Mouse (Mus musculus) cerebellum, adult 2 months (tissue): ENCODE measurements at regions not wholly inside any gene's neighbourhood (a gene's known extent, or its start where the extent isn't known, plus 50 kb on each side); places are given as distances from the start of the nearest gene placed in this dataset.

Experiments
- DNase-seq, 2 experiments: peaks; one replicate each; pipeline ENCODE4 v3.0.0; 2021
- H3K27ac ChIP-seq: fragments of 200-500 bp; 2 replicates; pipeline ENCODE4 v1.5.1; 2012; ENCODE audit warnings: low read length, control low read depth, inconsistent platforms; ENCODE audit not compliant: insufficient read depth
- H3K27me3 ChIP-seq: fragments of 200-500 bp; 2 replicates; pipeline ENCODE4 v1.6.1; 2012; ENCODE audit warnings: inconsistent platforms, mild to moderate bottlenecking, low read length, moderate library complexity; ENCODE audit not compliant: control insufficient read depth, insufficient read depth
- H3K4me1 ChIP-seq: fragments of 200-500 bp; 2 replicates; pipeline ENCODE4 v1.6.1; 2011; ENCODE audit warnings: low read length; ENCODE audit not compliant: control insufficient read depth, insufficient read depth
- H3K4me3 ChIP-seq: fragments of 200-500 bp; replicated peaks from 2 replicates; pipeline ENCODE3; 2011; ENCODE audit warnings: mild to moderate bottlenecking, low read depth, low read length, control low read depth; ENCODE audit not compliant: insufficient read depth
- CTCF ChIP-seq: fragments of 200-500 bp; IDR thresholded peaks from 2 replicates; pipeline ENCODE4 v1.5.1; 2011; ENCODE audit warnings: low read depth, mild to moderate bottlenecking, control low read depth, low read length, moderate library complexity, borderline replicate concordance; ENCODE audit not compliant: insufficient read depth
- POLR2A ChIP-seq: fragments of 200-500 bp; IDR thresholded peaks from 2 replicates; pipeline ENCODE4 v1.6.1; 2011; ENCODE audit warnings: low read length, control low read depth, borderline replicate concordance; ENCODE audit not compliant: insufficient read depth
- WGBS: fragments of 180-500 bp; shearing (Covaris S2); methylation state at CpG from one replicate; pipeline ENCODE4 v1.1.7; 2018; 5-methylcytosine and 5-hydroxymethylcytosine counted together

DNA sequence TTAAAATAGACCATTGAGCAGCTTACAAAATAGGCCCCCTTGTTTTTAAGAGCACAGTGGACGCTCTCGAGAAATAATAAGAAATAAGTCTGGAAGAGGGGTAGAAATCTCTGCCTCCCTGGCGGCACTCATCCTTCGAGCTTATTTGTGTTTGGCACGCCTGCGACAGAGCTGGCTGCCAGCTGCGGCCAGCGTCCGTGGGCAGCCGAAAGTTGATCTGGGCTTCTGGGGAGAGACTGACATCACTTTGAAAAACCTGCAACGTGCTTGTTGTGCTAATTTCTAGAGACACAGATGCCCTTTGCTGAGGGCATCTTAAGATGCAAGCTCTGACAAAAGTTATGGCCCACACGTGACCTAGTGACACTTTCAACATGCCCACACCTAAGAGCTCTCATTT lies 269.4 kb downstream of the Bcl11a start:
- no peak overlapping the region for H3K27ac ChIP-seq
- no peaks in the 10 kb centered on the region for H3K4me1 ChIP-seq
- TF ChIP-seq CTCF (no peak), POLR2A (no peak)
- WGBS = 33% methylated on average over 12 of the region's 12 CpGs
- H3K27me3 ChIP-seq = no peaks in the 10 kb centered on the region
- no peak for DNase-seq
- no peak overlapping the region for H3K4me3 ChIP-seq

DNA sequence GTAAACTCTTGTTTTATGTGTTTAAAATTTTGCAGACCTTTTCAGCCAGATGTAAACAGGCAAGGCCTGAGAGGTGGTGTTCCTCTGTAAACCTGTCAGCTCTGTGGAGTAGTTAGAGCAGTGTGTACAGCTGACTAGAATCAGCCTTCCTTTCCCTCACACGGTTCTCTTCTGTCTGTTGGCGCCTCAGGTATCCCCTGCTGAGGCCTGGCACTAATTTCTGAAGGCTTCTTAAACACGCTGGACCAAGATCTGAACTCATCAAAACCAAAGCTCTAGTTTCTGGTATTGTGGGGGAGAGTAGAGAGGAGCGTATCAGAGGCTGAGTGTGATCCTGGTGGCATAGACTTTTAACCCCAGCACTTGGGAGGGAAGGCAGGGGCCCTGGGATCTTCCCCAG lies 270.9 kb downstream of the Bcl11a start:
- H3K27me3 ChIP-seq = no peaks in the 10 kb centered on the region
- no peak for DNase-seq
- no peak overlapping the region for H3K27ac ChIP-seq
- no peak overlapping the region for H3K4me3 ChIP-seq
- no peaks in the 10 kb centered on the region for H3K4me1 ChIP-seq
- TF ChIP-seq POLR2A (no peak), CTCF (no peak)
- WGBS = 24% methylated on average over 4 of the region's 4 CpGs

DNA sequence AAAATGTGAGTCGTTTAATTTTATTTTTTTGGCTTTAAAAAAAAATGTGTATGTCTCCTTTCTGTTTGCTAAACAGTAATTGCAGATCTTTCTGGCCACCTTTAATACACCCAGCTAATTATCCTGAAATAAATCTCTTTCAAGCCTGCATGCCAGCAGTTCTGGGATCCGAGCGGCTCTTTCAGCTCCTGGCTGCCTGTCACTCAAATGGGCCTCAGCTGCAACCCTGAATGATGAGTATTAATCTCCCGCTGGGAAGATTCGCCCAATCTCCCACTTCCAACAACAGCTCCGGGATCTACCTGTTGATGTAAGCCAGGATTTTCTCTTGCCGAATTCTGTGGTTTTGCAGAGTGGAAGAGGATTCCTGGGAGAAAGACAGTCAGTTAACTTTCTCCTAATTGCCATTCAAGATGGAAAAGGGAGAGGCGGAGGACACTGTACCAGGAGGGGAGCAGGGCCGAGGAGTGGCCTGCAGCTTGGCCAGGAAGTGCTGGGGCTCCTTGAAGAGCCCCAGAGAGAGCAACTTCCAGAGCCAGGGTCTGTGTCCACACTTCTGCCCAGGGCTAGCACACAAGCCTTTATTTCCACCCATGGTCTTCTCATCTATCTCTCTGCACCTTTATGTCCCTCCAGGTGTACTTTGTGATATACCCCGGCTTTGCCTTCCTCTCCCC lies 272.2 kb downstream of the Bcl11a start:
- TF ChIP-seq POLR2A = no peak
- no peak for TF ChIP-seq CTCF
- no peak overlapping the region for H3K27ac ChIP-seq
- H3K27me3 ChIP-seq = no peaks in the 10 kb centered on the region
- H3K4me1 ChIP-seq = no peaks in the 10 kb centered on the region
- H3K4me3 ChIP-seq = no peak overlapping the region
- no peak for DNase-seq
- WGBS = 34% methylated on average over 10 of the region's 10 CpGs

DNA sequence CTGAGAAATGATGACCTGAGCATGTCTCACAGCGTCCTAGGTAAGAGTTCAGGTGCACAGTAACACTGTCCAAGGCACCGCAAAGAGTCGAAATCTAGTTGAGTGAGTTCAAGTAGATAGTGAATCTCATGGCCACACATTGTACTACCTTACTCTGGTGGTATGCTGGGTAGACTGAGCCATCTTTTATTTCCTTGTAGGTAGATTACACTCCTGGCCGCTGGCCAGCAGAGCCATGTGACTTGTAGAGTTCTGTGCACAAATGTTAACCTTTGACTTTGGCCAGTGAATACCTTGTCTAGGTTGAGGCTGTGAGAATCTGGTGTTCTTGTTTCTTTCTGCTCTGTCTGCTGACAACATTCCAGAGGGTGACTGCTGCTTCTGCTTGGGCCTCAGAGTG lies 273.0 kb downstream of the Bcl11a start:
- no peak for TF ChIP-seq CTCF
- no peak for TF ChIP-seq POLR2A
- Histone ChIP-seq H3K27ac (no peak overlapping the region), H3K4me3 (no peak overlapping the region), H3K4me1 (no peaks in the 10 kb centered on the region), H3K27me3 (no peaks in the 10 kb centered on the region)
- WGBS = 90% methylated on average over 4 of the region's 4 CpGs
- no peak for DNase-seq

DNA sequence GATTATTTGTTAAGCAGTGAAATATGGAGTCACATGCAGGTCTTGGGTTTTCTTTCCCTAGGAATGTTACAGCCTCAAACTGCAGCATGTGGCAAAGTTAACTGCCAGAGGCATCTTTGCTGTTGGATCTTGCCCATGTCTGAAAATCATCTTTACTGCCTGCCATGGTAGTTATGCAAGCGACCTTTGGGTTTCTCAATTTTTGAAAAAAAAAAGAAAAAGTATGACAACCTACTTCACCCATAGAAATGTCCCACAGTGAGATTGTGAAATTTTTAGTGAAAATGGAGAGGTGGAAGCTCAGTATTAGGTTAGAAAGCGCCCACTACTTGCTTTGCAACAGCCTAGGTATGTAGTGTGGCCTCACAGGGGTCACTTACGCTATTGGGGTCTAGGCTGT lies 274.2 kb downstream of the Bcl11a start:
- no peaks in the 10 kb centered on the region for H3K27me3 ChIP-seq
- WGBS = 93% methylated on average over 3 of the region's 3 CpGs
- no peak overlapping the region for H3K4me3 ChIP-seq
- no peak overlapping the region for H3K27ac ChIP-seq
- TF ChIP-seq POLR2A (no peak), CTCF (no peak)
- no peak for DNase-seq
- H3K4me1 ChIP-seq = no peaks in the 10 kb centered on the region

DNA sequence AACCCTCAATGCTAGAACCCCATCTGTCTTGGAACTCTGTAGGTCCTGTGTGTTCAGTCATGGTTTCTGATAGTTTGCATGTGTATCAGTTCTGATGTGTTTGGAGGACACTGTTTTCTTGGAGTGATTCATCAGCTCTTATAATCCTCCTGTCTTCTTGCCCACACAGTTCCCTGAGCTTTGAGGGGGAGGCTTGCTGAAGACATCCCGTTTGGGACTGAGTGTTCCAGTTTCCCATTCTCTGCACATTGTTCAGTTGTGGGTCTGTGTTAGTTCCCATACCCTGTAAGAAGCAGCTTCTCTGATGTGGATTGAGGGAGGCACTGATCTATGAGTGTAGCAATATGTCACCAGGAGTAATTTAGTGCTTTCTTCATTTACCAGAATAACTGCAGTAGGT lies 275.2 kb downstream of the Bcl11a start:
- H3K27ac ChIP-seq = no peak overlapping the region
- TF ChIP-seq POLR2A (no peak), CTCF (no peak)
- WGBS = 79% methylated on average over 1 of the region's 1 CpGs
- H3K27me3 ChIP-seq = no peaks in the 10 kb centered on the region
- no peaks in the 10 kb centered on the region for H3K4me1 ChIP-seq
- H3K4me3 ChIP-seq = no peak overlapping the region
- no peak for DNase-seq

DNA sequence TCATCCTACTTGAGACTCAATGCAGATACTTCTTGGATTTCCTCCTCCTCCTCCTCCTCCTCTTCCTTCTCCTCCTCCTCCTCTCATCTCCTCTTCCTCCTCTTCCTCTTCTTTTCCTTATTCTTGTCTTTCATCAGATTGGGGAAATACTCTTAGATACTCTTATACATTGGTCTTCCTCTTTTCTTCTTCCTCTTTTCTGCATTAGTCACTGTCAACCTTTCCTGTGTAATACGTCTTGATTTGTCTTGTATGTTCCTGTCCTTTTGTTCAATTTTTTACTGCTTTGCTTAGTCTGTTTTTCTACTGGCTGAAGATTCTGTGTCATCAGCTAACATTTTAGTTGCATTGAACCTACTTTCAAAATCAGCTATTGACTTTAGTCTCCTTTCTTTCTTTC lies 279.5 kb downstream of the Bcl11a start:
- Histone ChIP-seq H3K27me3 (no peaks in the 10 kb centered on the region), H3K27ac (no peak overlapping the region), H3K4me1 (no peaks in the 10 kb centered on the region), H3K4me3 (no peak overlapping the region)
- TF ChIP-seq POLR2A (no peak), CTCF (no peak)
- no peak for DNase-seq
- WGBS = 71% methylated on average over 1 of the region's 1 CpGs

DNA sequence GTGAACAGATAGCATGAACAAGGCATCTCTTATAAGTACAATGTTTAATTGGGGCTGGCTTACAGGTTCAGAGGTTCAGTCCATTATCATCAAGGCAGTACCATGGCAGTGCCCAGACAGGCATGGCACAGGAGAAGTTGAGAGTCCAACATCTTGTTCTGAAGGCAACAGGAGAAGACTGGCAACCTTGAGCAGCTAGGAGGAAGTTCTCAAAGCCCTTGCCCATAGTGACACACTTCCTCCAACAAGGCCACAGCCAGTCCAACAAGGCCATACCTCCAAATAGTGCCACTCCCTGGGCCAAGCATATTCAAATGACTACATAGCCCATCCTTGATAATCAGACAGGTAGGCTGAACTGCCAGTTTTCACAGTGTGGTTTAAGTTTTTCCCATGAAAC lies 281.2 kb downstream of the Bcl11a start:
- no peak for DNase-seq
- no peaks in the 10 kb centered on the region for H3K27me3 ChIP-seq
- TF ChIP-seq CTCF = no peak
- TF ChIP-seq POLR2A = no peak

More for the DNA sequence above, 281.2 kb downstream of the Bcl11a start:
- Histone ChIP-seq H3K4me3 (no peak overlapping the region), H3K4me1 (no peaks in the 10 kb centered on the region), H3K27ac (no peak overlapping the region)
